In the genomic region with DNA sequence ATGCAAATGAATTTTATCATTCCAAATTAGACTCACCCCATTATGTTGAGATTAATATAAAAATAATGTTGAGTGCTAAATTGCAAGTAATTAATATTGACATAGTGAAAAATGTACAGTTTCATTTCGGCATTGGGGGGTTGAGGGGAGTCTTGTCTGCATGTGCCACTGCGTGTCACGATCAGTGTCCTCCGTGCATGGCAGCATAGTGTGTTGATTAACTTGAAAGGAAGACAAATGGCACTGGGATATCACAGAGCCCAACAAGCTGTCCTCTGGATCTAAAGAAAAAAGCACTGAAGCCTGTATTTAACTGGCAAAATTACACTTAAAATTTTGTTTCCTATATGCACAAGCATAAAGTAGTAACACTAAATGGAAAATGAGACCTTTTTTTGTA, we compare ENCODE assay signal across 28 mouse cellular contexts.
"Had no signal": no experiment of that assay in that cellular context is flagged by ENCODE, and none has a peak within 500 bp of the region (broad histone marks: within the 10 kb centered on the region; RNA-seq: fewer than 3 reads in every experiment).

No protein-coding gene starts in this region.

- H3K4me3 ChIP-seq: embryonic facial prominence, embryonic 10.5 days; embryonic facial prominence, embryonic 12.5 days; embryonic facial prominence, embryonic 13.5 days; embryonic facial prominence, embryonic 15.5 days; erythroblast, embryonic 14.5 days; forebrain, embryonic 10.5 days; forebrain, embryonic 12.5 days; forebrain, embryonic 13.5 days; forebrain, embryonic 15.5 days; gastrocnemius, adult 2 months had no signal

- H3K9me3 ChIP-seq: embryonic facial prominence, embryonic 10.5 days; embryonic facial prominence, embryonic 12.5 days; embryonic facial prominence, embryonic 13.5 days; embryonic facial prominence, embryonic 15.5 days; forebrain, embryonic 10.5 days; forebrain, embryonic 12.5 days; forebrain, embryonic 13.5 days; forebrain, embryonic 15.5 days had no signal

- H3K4me2 ChIP-seq: embryonic facial prominence, embryonic 12.5 days; embryonic facial prominence, embryonic 13.5 days; embryonic facial prominence, embryonic 15.5 days; forebrain, embryonic 12.5 days; forebrain, embryonic 13.5 days; forebrain, embryonic 15.5 days had no signal

- ATAC-seq: forebrain, embryonic 13.5 days; forebrain, embryonic 14.5 days; forebrain, embryonic 15.5 days; forebrain, embryonic 16.5 days; forebrain, postnatal 0 days had no signal

- H3K27me3 ChIP-seq: embryonic facial prominence, embryonic 12.5 days; embryonic facial prominence, embryonic 13.5 days; embryonic facial prominence, embryonic 15.5 days; forebrain, embryonic 12.5 days; forebrain, embryonic 13.5 days; forebrain, embryonic 15.5 days had no signal

- H3K4me1 ChIP-seq: embryonic facial prominence, embryonic 10.5 days; embryonic facial prominence, embryonic 12.5 days; embryonic facial prominence, embryonic 13.5 days; embryonic facial prominence, embryonic 15.5 days; forebrain, embryonic 10.5 days; forebrain, embryonic 12.5 days; forebrain, embryonic 13.5 days; forebrain, embryonic 15.5 days had no signal

- DNase-seq: cerebellum, adult 18-20 months; cerebellum, adult 2 months; cerebellum, adult 8-10 months; cerebellum, adult 9-10 months; cerebellum, adult 9-11 months; cerebellum, postnatal 10 days; cerebellum, postnatal 14 days; cerebellum, postnatal 25 days; cerebellum, postnatal 36 days; embryo, embryonic 11 days; forebrain, postnatal 0 days; gastrocnemius, adult 2 months; gastrocnemius, postnatal 10 days; gastrocnemius, postnatal 14 days; gastrocnemius, postnatal 25 days; gastrocnemius, postnatal 36 days; heart, adult 18-20 months had no signal

- H3K27ac ChIP-seq: embryonic facial prominence, embryonic 10.5 days; embryonic facial prominence, embryonic 12.5 days; embryonic facial prominence, embryonic 13.5 days; embryonic facial prominence, embryonic 15.5 days; forebrain, embryonic 10.5 days; forebrain, embryonic 12.5 days; forebrain, embryonic 13.5 days; forebrain, embryonic 15.5 days; gastrocnemius, adult 2 months had no signal

- H3K36me3 ChIP-seq: embryonic facial prominence, embryonic 10.5 days; embryonic facial prominence, embryonic 12.5 days; embryonic facial prominence, embryonic 13.5 days; embryonic facial prominence, embryonic 15.5 days; forebrain, embryonic 10.5 days; forebrain, embryonic 12.5 days; forebrain, embryonic 15.5 days had no signal

- H3K9ac ChIP-seq: embryonic facial prominence, embryonic 12.5 days; embryonic facial prominence, embryonic 13.5 days; embryonic facial prominence, embryonic 15.5 days; forebrain, embryonic 12.5 days; forebrain, embryonic 13.5 days; forebrain, embryonic 15.5 days; forebrain, postnatal 0 days had no signal
